Mouse (Mus musculus) olfactory bulb, adult 2 months (tissue): Measurements from ENCODE around the gene Hadhb.

Source experiments
- CTCF ChIP-seq: fragments of 200-500 bp; IDR thresholded peaks from 2 replicates; pipeline ENCODE4 v1.5.1; 2012; ENCODE audit warnings: low read depth, mild to moderate bottlenecking, low read length, moderate library complexity; ENCODE audit not compliant: insufficient read depth
- POLR2A ChIP-seq: fragments of 200-500 bp; IDR thresholded peaks from 2 replicates; pipeline ENCODE4 v1.6.1; 2012; ENCODE audit warnings: mild to moderate bottlenecking, low read depth, low read length, moderate library complexity; ENCODE audit not compliant: insufficient read depth

- TF ChIP-seq POLR2A (no peak), CTCF (no peak)
Observed at GRCm38 (mm10) chr5:30161836-30162235, 6.8 kb downstream of the Hadhb start.
